Mouse (Mus musculus) frontal cortex, adult 2 months (tissue): ENCODE data around the gene Galp. TPM values are rescaled to one million over a fixed set of nuclear protein-coding genes. Genes with fewer than 3 reads are reported as not detected.
"Not testable (repeated sequence)": the region's sequence is repeated elsewhere in the genome, so short reads cannot be mapped to it uniquely, and the experiment has no call there.

ENCODE experiments used
- DNase-seq, 2 experiments: peaks; one replicate each; pipeline ENCODE4 v3.0.0; 2022; ENCODE audit warnings: low spot score in 1 of 2; ENCODE audit errors: extremely low spot score in 1 of 2
- polyA plus RNA-seq: library from polyadenylated mRNA; depleted of rRNA; stranded (reverse); fragments of >200 nt; gene quantifications from 2 replicates; pipeline ENCODE4 v1.2.3, GENCODE M21; 2012

The Galp gene
- polyA plus RNA-seq, 1 experiment, result not detected

GRCm38 (mm10) chr7:6174365-6174987 lies 22.4 kb upstream of the Galp start:
- DNase-seq, result not testable (repeated sequence)

GRCm38 (mm10) chr7:6179013-6179412 lies 17.9 kb upstream of the Galp start:
- DNase-seq, result no peak

- no peak for DNase-seq
Observed at GRCm38 (mm10) chr7:6182882-6183281, 14.0 kb upstream of the Galp start.

GRCm38 (mm10) chr7:6183802-6184201 lies 13.1 kb upstream of the Galp start:
- no peak for DNase-seq

GRCm38 (mm10) chr7:6184521-6184920 lies 12.4 kb upstream of the Galp start:
- DNase-seq, result no peak

- no peak for DNase-seq
Observed at GRCm38 (mm10) chr7:6185391-6185790, 11.5 kb upstream of the Galp start.

GRCm38 (mm10) chr7:6186176-6186575 lies 10.7 kb upstream of the Galp start:
- no peak for DNase-seq

- DNase-seq, result no peak
Observed at GRCm38 (mm10) chr7:6186756-6187155, 10.1 kb upstream of the Galp start.

GRCm38 (mm10) chr7:6189542-6189941 lies 7.3 kb upstream of the Galp start:
- DNase-seq, result no peak

GRCm38 (mm10) chr7:6191376-6191775 lies 5.5 kb upstream of the Galp start:
- peak; percentile 66 to 93 for DNase-seq

- DNase-seq, result peak in 1 of 2 experiments; percentile 76
Observed at GRCm38 (mm10) chr7:6194129-6194528, 2.8 kb upstream of the Galp start.

- no peak for DNase-seq
Observed at GRCm38 (mm10) chr7:6195777-6196176, 1.1 kb upstream of the Galp start.

- no peak for DNase-seq
Observed at GRCm38 (mm10) chr7:6204200-6204599, 7.3 kb downstream of the Galp start.

GRCm38 (mm10) chr7:6213144-6213543 lies 16.3 kb downstream of the Galp start:
- no peak for DNase-seq

GRCm38 (mm10) chr7:6214691-6215090 lies 17.8 kb downstream of the Galp start:
- DNase-seq, result not testable (repeated sequence)

- DNase-seq, result no peak
Observed at GRCm38 (mm10) chr7:6220147-6220546, 23.3 kb downstream of the Galp start.

GRCm38 (mm10) chr7:6221978-6222377 lies 25.1 kb downstream of the Galp start, which contains the start of gene Zscan5b:
Gene Zscan5b (plus strand): TSS chr7:6222278.
- no peak for DNase-seq

GRCm38 (mm10) chr7:6228491-6228890 lies 31.6 kb downstream of the Galp start:
- peak in 1 of 2 experiments; percentile 22 for DNase-seq

- DNase-seq, result no peak
Observed at GRCm38 (mm10) chr7:6239787-6240186, 42.9 kb downstream of the Galp start.

GRCm38 (mm10) chr7:6240841-6241425 lies 44.0 kb downstream of the Galp start:
- peak in 1 of 2 experiments; percentile 57 for DNase-seq

- DNase-seq, result no peak
Observed at GRCm38 (mm10) chr7:6244361-6245292, 47.7 kb downstream of the Galp start.
